Mouse (Mus musculus) embryonic facial prominence, embryonic 13.5 days (tissue): Measurements from ENCODE around the gene Rab29. TPM values are rescaled to one million over a fixed set of nuclear protein-coding genes. Genes with fewer than 3 reads are reported as not detected.
"Not testable (repeated sequence)": the region's sequence is repeated elsewhere in the genome, so short reads cannot be mapped to it uniquely, and the experiment has no call there.

Experiments used
- ATAC-seq: fragments of 200-750 bp; cut with Nextera tagmentation; 2 replicates; pipeline ENCODE4 v1.8.0; 2017; ENCODE audit warnings: low read depth; ENCODE audit not compliant: insufficient number of reproducible peaks, insufficient read depth, low FRiP score, low TSS enrichment
- H3K27ac ChIP-seq: fragments of 300-500 bp; sonication (generic); 2 replicates; pipeline ENCODE4 v1.5.1; 2015; ENCODE audit warnings: moderate library complexity, mild to moderate bottlenecking, inconsistent platforms
- H3K27me3 ChIP-seq: fragments of 300-500 bp; sonication (generic); 2 replicates; pipeline ENCODE4 v1.6.1; 2015; ENCODE audit warnings: mild to moderate bottlenecking, inconsistent platforms
- H3K36me3 ChIP-seq: fragments of 300-500 bp; sonication (generic); 2 replicates; pipeline ENCODE4 v1.6.1; 2015; ENCODE audit warnings: mild to moderate bottlenecking, inconsistent platforms
- H3K4me1 ChIP-seq: fragments of 300-500 bp; sonication (generic); 2 replicates; pipeline ENCODE4 v1.6.1; 2015; ENCODE audit warnings: inconsistent platforms
- H3K4me2 ChIP-seq: fragments of 300-500 bp; sonication (generic); 2 replicates; pipeline ENCODE4 v1.6.1; 2015; ENCODE audit warnings: moderate library complexity, mild to moderate bottlenecking, inconsistent platforms
- H3K4me3 ChIP-seq: fragments of 300-500 bp; sonication (generic); 2 replicates; pipeline ENCODE4 v1.5.1; 2015; ENCODE audit warnings: mild to moderate bottlenecking, inconsistent platforms
- H3K9ac ChIP-seq: fragments of 300-500 bp; sonication (generic); 2 replicates; pipeline ENCODE4 v1.6.1; 2015; ENCODE audit warnings: mild to moderate bottlenecking, inconsistent platforms
- H3K9me3 ChIP-seq: fragments of 300-500 bp; sonication (generic); 2 replicates; pipeline ENCODE4 v1.6.1; 2016; ENCODE audit warnings: inconsistent platforms
- WGBS: fragments of 180-500 bp; shearing (Covaris S2); methylation state at CpG from one replicate; pipeline ENCODE4 v1.1.7; 2015; ENCODE audit warnings: mixed read lengths; 5-methylcytosine and 5-hydroxymethylcytosine counted together
- polyA plus RNA-seq: library from polyadenylated mRNA; unstranded; fragments of >200 nt; fragmentation: Nextera tagmentation; extraction: Ambion mirVana; gene quantifications from 2 replicates; pipeline ENCODE4 v1.2.1, GENCODE M21; 2015

Rab29 gene
- polyA plus RNA-seq, 1 experiment from 2014 or later, result 28.6 TPM

DNA sequence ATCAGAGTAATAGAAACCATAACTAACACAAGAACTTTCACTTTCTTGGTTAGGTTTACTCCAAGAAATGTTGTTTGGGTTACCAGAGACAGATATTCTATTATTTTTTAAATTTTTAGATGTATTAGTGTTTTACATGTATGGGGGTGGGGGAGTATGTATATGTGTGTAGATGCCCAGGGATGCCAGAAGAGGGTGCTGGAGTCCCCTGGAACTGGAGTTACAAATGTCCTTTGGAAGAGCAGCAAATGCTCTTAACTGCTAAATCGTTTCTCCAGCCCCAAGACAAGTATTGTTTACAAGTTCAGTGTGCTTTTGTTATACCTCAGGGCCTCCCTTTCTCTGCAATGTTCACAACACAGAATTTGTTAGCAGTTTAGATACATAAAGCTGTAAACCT is 38.5 kb downstream of the Rab29 start:
- Histone ChIP-seq H3K4me3 (no peak overlapping the region), H3K4me2 (no peak overlapping the region), H3K36me3 (no peaks in the 10 kb centered on the region), H3K9me3 (no peaks in the 10 kb centered on the region), H3K9ac (no peak overlapping the region), H3K27ac (no peak overlapping the region), H3K27me3 (peaks cover 30% of the 10 kb centered on the region), H3K4me1 (no peaks in the 10 kb centered on the region)
- ATAC-seq, result no peak
- 10% methylated on average over 1 of the region's 1 CpGs for WGBS

DNA sequence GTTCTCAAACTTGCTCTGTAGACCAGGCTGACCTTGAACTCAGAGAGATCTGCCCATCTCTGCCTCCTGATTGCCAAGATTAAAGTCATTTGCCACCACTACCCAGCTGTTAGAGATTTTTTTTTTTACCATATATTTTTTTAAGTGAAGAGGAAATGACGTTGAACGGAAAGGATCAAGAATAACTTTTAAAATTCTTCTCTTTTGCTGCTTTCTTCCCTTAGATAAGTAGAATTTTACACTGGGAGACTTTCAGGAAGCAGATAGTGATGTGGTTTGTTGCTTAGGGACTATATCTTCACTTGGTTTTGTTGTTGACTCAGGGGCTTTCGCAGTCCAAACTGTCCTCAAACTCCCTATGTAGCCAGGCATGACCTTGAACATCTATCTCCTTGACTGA is 41.4 kb downstream of the Rab29 start:
- no peaks in the 10 kb centered on the region for H3K9me3 ChIP-seq
- H3K4me1 ChIP-seq, result peaks cover 12% of the 10 kb centered on the region
- no peak overlapping the region for H3K9ac ChIP-seq
- H3K27ac ChIP-seq, result no peak overlapping the region
- H3K27me3 ChIP-seq, result peaks cover 30% of the 10 kb centered on the region
- H3K4me3 ChIP-seq, result no peak overlapping the region
- H3K4me2 ChIP-seq, result no peak overlapping the region
- WGBS, result 92% methylated on average over 3 of the region's 3 CpGs
- ATAC-seq, result no peak
- peaks cover 6% of the 10 kb centered on the region for H3K36me3 ChIP-seq

DNA sequence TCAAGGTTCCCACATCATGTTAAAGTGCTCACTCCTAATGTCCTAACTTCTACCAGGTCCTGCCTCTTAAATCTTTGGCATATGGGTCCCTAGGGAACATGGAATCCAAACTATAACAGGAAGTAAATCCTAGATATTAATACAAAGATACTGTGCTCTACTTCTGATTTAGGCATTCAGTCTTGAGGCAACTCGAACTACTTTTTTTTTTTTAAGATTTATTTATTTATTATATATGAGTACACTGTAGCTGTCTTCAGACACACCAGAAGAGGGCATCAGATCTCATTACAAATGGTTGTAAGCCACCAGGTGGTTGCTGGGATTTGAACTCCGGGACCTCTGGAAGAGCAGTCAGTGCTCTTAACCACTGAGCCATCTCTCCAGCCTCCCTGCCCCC is 42.2 kb downstream of the Rab29 start:
- not testable (repeated sequence) for H3K36me3 ChIP-seq, H3K4me2 ChIP-seq, H3K4me3 ChIP-seq, H3K27ac ChIP-seq, H3K9me3 ChIP-seq, H3K9ac ChIP-seq, ATAC-seq
- Histone ChIP-seq H3K4me1 (peaks cover 12% of the 10 kb centered on the region), H3K27me3 (peaks cover 23% of the 10 kb centered on the region)
- WGBS, result 94% methylated on average over 2 of the region's 2 CpGs

DNA sequence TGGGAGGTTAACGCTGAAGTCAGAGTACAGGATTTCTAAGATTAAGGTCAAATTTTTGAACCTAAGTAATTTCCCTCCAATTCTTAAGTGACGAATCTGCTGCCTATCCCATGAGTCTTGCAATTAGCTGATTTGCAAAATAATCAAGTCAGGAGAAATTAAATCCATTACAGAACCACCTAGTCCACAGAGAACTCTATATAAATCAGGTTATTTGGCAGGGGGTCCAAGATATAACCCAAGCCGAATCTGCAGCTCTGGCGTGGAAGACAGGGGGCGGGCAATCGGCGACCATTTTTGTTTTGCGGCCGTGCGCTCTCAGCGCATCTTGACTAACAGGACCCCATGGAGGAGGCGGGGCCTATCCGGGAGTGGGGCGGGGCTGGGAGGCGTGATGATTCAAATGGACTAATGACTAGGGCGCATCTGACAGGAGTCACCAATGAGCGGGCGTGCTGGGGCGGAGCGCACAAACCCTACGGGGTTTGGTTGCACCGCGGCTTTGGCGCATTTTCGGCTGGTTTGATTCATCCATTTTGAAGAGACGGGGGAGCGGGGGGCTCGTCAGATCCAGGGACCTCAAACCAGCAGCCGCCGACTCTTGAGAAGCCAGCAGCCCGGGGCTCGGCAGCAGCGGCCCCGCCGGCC is 43.1 kb downstream of the Rab29 start, which contains the start of gene Nucks1:
TSS of gene Nucks1 (plus strand) at position 534 of the 648 bp plus-strand sequence.
- peak; percentile 98 for ATAC-seq
- WGBS, result under 1% methylated on average over 34 of the region's 35 CpGs
- H3K36me3 ChIP-seq, result peaks cover 11% of the 10 kb centered on the region
- peak within 1 kb of the TSS; percentile 94 for H3K4me3 ChIP-seq
- H3K27me3 ChIP-seq, result peaks cover 20% of the 10 kb centered on the region
- H3K9me3 ChIP-seq, result no peaks in the 10 kb centered on the region
- H3K4me2 ChIP-seq, result peak within 1 kb of the TSS; percentile 70
- peaks cover 18% of the 10 kb centered on the region for H3K4me1 ChIP-seq
- peak within 1 kb of the TSS; percentile 97 for H3K9ac ChIP-seq
- H3K27ac ChIP-seq, result peak within 1 kb of the TSS; percentile 99

DNA sequence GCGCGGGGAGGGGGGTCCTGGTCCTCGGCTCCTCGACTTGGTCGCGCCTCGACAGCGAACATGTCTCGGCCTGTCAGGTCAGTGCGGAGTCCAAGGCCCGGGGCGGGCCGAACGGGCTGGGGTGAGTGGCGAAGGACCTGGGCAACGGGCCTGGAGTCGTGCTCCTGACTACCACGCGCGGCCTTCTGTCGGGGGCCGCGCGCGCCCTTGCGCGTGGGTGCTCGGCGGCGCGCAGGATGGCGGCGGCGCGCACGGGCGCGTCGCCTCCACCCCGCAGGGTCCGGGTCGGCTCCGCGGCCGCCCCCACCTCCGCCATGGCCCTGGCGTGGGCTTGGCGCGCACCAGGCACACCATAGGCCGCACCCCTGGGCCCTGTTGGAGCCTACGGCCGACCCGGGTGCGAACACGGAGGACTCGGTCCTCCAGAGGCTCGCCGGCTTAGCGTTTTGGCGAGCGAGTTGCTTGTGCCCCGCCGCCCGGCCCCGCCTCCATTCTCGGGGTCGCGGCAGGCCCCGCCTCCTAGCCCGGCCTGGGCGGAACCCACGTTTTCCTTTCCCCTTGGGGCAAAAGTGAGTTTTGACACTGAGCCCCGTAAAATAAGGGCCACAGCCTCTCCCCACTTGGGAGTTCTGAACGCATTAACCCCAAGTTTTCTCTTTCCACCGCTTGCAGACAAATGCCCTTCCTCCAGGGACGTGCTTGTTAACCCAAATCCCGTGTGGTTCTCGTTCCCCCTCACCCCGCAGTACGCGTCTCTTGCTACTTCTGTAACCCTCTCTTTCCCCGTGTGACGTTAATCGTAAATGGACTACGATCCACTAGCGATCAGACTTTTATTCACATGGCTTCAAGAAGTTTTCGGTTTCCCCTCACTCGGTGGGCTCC is 43.9 kb downstream of the Rab29 start:
- peak; percentile 84 for ATAC-seq
- Histone ChIP-seq H3K9ac (peak overlapping the region; percentile 97), H3K36me3 (peaks cover 16% of the 10 kb centered on the region), H3K4me1 (peaks cover 20% of the 10 kb centered on the region), H3K4me2 (peak overlapping the region; percentile 70), H3K27me3 (peaks cover 20% of the 10 kb centered on the region), H3K27ac (peak overlapping the region; percentile 99), H3K4me3 (peak overlapping the region; percentile 94), H3K9me3 (no peaks in the 10 kb centered on the region)
- under 1% methylated on average over 88 of the region's 88 CpGs for WGBS

DNA sequence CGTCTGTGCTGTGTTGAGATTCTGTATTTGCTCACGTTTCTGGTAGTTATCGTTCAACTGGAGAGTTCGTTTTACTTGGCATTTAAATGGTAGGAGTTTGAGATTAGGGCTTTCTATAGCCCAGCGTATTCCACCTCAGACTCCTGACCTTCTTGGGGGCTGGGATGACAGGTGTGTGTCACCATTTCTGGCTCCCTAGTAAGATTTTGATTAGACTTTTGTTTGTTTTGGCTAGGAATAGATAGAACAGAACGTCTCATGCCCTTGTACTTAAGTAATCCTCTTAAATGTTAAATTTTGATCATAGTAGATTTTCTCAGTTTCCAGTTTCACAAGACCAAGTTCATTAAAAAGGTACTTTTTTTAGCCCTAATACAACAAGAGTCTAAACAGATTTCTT is 50.6 kb downstream of the Rab29 start:
- H3K4me3 ChIP-seq, result no peak overlapping the region
- WGBS, result 77% methylated on average over 6 of the region's 6 CpGs
- no peak for ATAC-seq
- no peaks in the 10 kb centered on the region for H3K27me3 ChIP-seq
- peaks cover 56% of the 10 kb centered on the region for H3K36me3 ChIP-seq
- H3K9me3 ChIP-seq, result no peaks in the 10 kb centered on the region
- no peak overlapping the region for H3K27ac ChIP-seq
- H3K4me1 ChIP-seq, result peaks cover 17% of the 10 kb centered on the region; the same call in 1 of the 2 replicates
- H3K9ac ChIP-seq, result no peak overlapping the region
- no peak overlapping the region for H3K4me2 ChIP-seq

DNA sequence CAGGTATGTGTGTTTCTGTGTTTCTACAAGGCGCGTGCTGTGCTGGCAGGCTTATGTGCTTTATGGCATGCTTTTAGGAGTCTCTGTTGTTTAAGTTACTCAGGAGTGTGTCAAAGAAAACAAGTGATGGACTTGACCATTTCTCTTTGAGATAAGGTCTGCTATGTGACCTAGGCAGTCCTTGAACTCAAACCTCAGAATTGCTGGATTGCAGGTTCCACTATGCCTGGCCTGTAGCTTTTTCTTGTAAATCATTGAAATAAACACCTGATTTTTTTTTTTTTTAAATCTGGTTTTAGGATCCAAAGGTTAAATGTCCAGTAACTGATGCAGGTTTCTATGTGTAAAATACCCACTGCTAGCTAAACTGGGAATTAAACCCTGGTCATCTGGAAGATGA is 52.0 kb downstream of the Rab29 start:
- H3K4me3 ChIP-seq, result no peak overlapping the region
- WGBS, result 99% methylated on average over 2 of the region's 2 CpGs
- no peaks in the 10 kb centered on the region for H3K27me3 ChIP-seq
- H3K4me2 ChIP-seq, result no peak overlapping the region
- no peak for ATAC-seq
- peaks cover 65% of the 10 kb centered on the region for H3K36me3 ChIP-seq
- no peak overlapping the region for H3K27ac ChIP-seq
- no peak overlapping the region for H3K9ac ChIP-seq
- H3K9me3 ChIP-seq, result no peaks in the 10 kb centered on the region
- peaks cover 14% of the 10 kb centered on the region; the same call in 1 of the 2 replicates for H3K4me1 ChIP-seq

DNA sequence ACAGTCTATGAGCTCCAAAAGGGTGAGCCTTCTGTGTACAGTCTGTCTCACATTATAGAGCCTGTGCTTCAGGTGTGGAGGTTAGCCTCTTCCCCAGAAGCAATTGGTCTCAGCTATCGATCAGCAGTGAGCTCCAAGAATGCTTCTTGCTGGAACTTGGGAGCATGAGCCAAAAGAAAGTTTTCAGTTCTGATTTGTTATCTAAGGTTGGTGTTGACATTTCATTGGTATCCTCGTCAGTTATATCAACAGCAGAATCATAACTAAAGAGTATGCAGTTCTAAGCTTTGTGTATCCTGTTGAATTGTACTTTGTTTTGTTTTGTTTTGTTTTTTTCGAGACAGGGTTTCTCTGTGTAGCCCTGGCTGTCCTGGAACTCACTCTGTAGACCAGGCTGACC is 55.1 kb downstream of the Rab29 start:
- Histone ChIP-seq H3K9me3 (no peaks in the 10 kb centered on the region), H3K4me2 (no peak overlapping the region), H3K36me3 (peaks cover 81% of the 10 kb centered on the region), H3K9ac (no peak overlapping the region), H3K27me3 (no peaks in the 10 kb centered on the region), H3K27ac (no peak overlapping the region), H3K4me3 (no peak overlapping the region), H3K4me1 (peaks cover 6% of the 10 kb centered on the region; the same call in 1 of the 2 replicates)
- 97% methylated on average over 3 of the region's 3 CpGs for WGBS
- no peak for ATAC-seq

Other genes with a start within 250 kb of the Rab29 start
- 0.33 TPM in 1 of 2 replicates, not detected in the other for gene Ctse, start 228.9 kb upstream of the Rab29 start, polyA plus RNA-seq
- 4.9 and 5.0 TPM in 2 replicates for gene Rab7b, start 178.5 kb upstream of the Rab29 start, polyA plus RNA-seq
- gene Slc26a9, start 123.2 kb upstream of the Rab29 start, polyA plus RNA-seq, result not detected in 2 replicates
- gene Pm20d1, start 69.8 kb upstream of the Rab29 start, polyA plus RNA-seq, result 0.32 and 0.53 TPM in 2 replicates
- 12.7 and 13.5 TPM in 2 replicates for gene Slc41a1, start 39.7 kb upstream of the Rab29 start, polyA plus RNA-seq
- 103 and 108 TPM in 2 replicates for gene Nucks1, start 43.3 kb downstream of the Rab29 start, polyA plus RNA-seq
- gene Slc45a3, start 95.7 kb downstream of the Rab29 start, polyA plus RNA-seq, result 3.2 and 4.0 TPM in 2 replicates
- 21.7 and 22.3 TPM in 2 replicates for gene Elk4, start 140.4 kb downstream of the Rab29 start, polyA plus RNA-seq
- gene Mfsd4a, start 200.8 kb downstream of the Rab29 start, polyA plus RNA-seq, result 13.5 and 16.2 TPM in 2 replicates